Mouse (Mus musculus) megakaryocyte, embryonic 14.5 days (primary cell): ENCODE measurements around the gene D6Ertd527e. TPM values are rescaled to one million over a fixed set of nuclear protein-coding genes. Genes with fewer than 3 reads are reported as not detected.

ENCODE experiments used
- H3K27me3 ChIP-seq: replicated peaks from 2 replicates; pipeline ENCODE3; 2012; ENCODE audit warnings: inconsistent platforms
- H3K36me3 ChIP-seq: replicated peaks from 2 replicates; pipeline ENCODE3; 2012; ENCODE audit warnings: low read length, inconsistent platforms, mixed read lengths
- H3K4me1 ChIP-seq: 2 replicates; pipeline ENCODE4 v1.6.1; 2012; ENCODE audit warnings: inconsistent platforms
- H3K4me3 ChIP-seq: replicated peaks from 2 replicates; pipeline ENCODE3; 2012; ENCODE audit warnings: moderate library complexity, mild to moderate bottlenecking, inconsistent platforms
- H3K9me3 ChIP-seq: 2 replicates; pipeline ENCODE4 v1.6.1; 2012; ENCODE audit warnings: inconsistent platforms
- FLI1 ChIP-seq: IDR thresholded peaks from 2 replicates; pipeline ENCODE4 v1.6.1; 2012; ENCODE audit warnings: low read length, inconsistent platforms, mixed read lengths
- GATA1 ChIP-seq: IDR thresholded peaks from 3 replicates; pipeline ENCODE4 v1.6.1; 2012; ENCODE audit warnings: mixed read lengths, low read length, inconsistent platforms, borderline replicate concordance
- polyA plus RNA-seq: library from polyadenylated mRNA; stranded (reverse); fragments of >175 nt; gene quantifications from 2 replicates; pipeline ENCODE4 v1.2.3, GENCODE M21; 2012; ENCODE audit warnings: low replicate concordance; ENCODE audit not compliant: insufficient read depth

D6Ertd527e gene
- polyA plus RNA-seq, 1 experiment: not detected

DNA sequence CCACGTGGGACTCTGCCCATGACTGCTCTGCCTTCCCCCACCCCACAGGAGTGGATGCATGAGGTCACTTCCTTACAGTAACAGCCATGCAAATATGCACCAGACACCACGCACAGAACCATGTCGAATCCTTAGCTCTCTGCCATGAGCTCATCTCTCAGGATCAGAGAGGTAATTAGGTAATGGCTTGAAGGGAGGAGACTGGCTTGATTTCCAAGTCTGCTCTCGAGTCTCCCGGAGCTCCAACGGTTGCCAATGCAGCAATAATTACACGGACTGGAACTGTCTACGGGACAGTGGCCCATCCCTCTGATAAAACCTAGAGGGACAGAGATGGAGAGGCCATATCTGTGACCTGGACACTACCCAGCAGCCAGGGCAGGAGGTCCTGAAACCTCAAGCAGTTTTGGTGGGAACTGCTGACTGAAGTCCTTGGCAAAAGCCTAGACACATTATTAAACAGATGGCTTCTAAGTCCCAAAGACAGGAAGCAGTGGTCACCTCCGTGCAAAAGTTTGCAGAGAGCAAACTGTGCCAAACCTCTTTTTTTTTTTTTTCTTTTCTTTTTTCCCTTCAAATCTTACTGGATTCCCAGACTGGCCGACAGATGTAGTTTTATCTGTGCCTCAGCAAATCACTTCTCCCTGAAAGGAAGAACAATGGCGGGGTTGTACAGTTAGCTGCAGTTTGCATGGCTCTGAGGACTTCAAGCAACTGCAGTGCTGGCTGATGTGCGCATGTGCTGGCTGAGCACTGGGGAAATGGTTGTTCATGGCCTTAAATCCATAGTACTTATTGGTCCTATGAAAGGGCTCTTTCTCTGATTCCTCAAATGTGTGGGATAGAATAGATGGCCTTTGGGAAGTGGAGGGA lies 57.1 kb downstream of the D6Ertd527e start:
- Histone ChIP-seq H3K4me3 (no peak overlapping the region), H3K36me3 (no peaks in the 10 kb centered on the region), H3K9me3 (peaks cover 5% of the 10 kb centered on the region), H3K27me3 (peaks cover 60% of the 10 kb centered on the region), H3K4me1 (no peaks in the 10 kb centered on the region)
- TF ChIP-seq GATA1 (no peak), FLI1 (no peak)

Other genes with a start within 250 kb of the D6Ertd527e start
- gene Nfu1, start 95.5 kb upstream of the D6Ertd527e start, polyA plus RNA-seq: 57.0 and 66.2 TPM in 2 replicates
- 7.1 and 10.6 TPM in 2 replicates for gene Gfpt1, start 61.9 kb upstream of the D6Ertd527e start, polyA plus RNA-seq
- not detected in 2 replicates for gene Antxr1, start 231.1 kb downstream of the D6Ertd527e start, polyA plus RNA-seq
- gene Gkn1, start 246.2 kb downstream of the D6Ertd527e start, polyA plus RNA-seq: not detected in 2 replicates